Mouse (Mus musculus): Measurements from ENCODE around the gene Cnksr1. TPM values are rescaled to one million over a fixed set of nuclear protein-coding genes. Genes with fewer than 3 reads are reported as not detected.

The Cnksr1 gene
- polyA plus RNA-seq, 1 experiment: 15.8 TPM

DNA sequence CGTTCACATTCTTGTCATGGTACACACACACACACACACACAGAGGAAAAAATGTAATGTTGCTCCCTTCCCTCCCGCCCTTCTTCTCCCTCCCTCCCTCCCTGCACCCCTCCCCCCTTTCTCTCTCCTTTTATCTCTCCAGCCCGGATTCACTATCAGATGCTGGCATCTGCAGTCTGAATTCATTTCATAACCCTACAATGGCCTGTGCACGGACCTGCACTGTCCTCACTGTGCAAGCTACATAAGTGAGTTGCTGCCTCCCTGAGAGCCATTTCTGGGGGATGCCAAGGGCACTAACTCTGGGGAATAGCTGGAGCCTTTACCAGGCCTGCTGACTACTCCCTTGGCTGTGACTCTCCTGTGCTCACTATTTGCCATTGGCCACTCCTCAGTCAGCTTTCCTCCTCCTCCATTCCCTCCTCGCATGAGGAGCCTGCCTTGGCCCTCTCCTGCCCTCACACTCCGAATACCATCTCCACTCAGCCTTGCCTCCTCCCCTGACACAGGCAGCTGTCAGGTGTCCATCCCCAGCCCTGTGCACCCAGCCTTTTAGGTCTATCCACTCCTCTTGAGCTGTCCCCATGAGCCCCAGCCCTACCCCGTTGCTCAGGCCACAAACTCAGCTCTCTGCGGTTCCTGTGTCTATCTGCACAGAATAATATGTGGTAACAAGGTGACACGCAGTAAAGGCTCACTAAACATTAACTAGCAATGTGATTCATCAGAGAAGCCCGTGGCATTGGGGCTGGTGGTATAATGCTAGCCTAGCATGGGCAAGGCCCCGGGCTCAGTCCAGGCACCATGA is 15.2 kb downstream of the Cnksr1 start:
- TF ChIP-seq CTCF (IDR thresholded peaks at IDR 0.05; ENCODE audit: insufficient read depth, low read length): no peak
- no peak for TF ChIP-seq POLR2A (IDR thresholded peaks at IDR 0.05; ENCODE audit: borderline replicate concordance, extremely low read depth, low read depth, low read length)
- DNase-seq: no peak
- no peak overlapping the region for H3K4me3 ChIP-seq (replicated peaks; ENCODE audit: extremely low read depth, low read depth, low read length)
- WGBS: 53% methylated on average over 11 of the region's 11 CpGs
- H3K4me1 ChIP-seq (ENCODE audit: control insufficient read depth, insufficient read depth, low read length): no peaks in the 10 kb centered on the region

DNA sequence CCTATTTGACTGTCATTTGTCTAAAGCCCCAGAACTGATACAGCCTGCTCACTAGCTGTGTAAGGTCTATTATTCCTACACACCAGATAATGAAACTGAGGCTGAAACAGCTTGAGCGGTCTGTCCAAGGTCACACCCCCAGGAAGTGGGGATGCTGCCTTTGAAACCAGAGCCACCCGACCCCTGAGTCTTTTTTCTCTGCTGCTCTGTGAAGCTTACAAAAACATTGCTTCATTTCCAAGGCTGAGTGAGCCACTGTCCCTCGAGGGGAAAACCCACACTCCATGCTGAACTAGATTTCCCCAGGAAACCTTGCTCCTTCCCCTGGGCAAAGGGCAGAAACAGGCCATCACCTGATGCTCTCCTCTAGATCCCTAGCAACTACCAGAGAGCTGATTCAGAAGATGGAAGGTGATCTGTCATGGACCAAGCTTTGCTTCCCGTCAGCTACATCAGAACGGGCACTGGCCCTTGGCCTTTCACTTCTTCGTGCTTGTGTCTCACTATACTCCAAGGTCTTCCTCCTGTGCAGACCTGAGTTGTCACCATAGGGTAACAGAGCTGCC is 31.6 kb downstream of the Cnksr1 start:
- no peak for DNase-seq
- no peak for TF ChIP-seq POLR2A (IDR thresholded peaks at IDR 0.05; ENCODE audit: borderline replicate concordance, extremely low read depth, low read depth, low read length)
- TF ChIP-seq CTCF (IDR thresholded peaks at IDR 0.05; ENCODE audit: insufficient read depth, low read length): no peak
- Histone ChIP-seq H3K4me1 (ENCODE audit: control insufficient read depth, insufficient read depth, low read length) (no peaks in the 10 kb centered on the region), H3K4me3 (replicated peaks; ENCODE audit: extremely low read depth, low read depth, low read length) (no peak overlapping the region)
- WGBS: 43% methylated on average over 6 of the region's 6 CpGs

DNA sequence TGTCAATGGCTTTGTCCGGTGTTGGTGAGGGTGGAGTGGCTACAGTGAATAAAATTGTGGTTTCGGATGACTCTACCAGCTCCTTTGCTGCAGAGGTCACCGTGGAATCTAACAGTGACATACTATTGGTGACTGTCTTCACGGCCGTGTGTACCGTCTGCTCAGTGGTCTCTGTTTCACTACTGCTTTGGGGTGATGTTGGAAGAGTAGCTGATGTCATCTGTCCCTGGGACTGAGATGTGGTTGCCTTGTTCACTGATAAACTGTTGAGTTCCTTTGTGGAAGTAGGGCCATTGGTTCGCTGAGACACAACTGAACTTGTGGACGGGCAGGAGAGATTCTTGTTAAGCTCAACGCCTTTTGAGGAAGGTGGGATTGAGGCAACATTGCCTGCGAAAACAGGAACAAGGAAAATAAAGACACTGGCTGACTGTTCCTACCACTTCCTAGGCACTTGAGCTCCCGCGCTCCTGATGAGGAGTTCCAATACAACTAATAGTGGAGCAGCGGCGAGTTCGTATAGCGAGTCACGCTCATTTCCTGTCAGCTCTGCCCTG is 34.8 kb downstream of the Cnksr1 start:
- no peak for DNase-seq
- no peaks in the 10 kb centered on the region for H3K4me1 ChIP-seq (ENCODE audit: control insufficient read depth, insufficient read depth, low read length)
- H3K4me3 ChIP-seq (replicated peaks; ENCODE audit: extremely low read depth, low read depth, low read length): no peak overlapping the region
- WGBS: 78% methylated on average over 17 of the region's 17 CpGs
- TF ChIP-seq CTCF (IDR thresholded peaks at IDR 0.05; ENCODE audit: insufficient read depth, low read length) (no peak), POLR2A (IDR thresholded peaks at IDR 0.05; ENCODE audit: borderline replicate concordance, extremely low read depth, low read depth, low read length) (no peak)

DNA sequence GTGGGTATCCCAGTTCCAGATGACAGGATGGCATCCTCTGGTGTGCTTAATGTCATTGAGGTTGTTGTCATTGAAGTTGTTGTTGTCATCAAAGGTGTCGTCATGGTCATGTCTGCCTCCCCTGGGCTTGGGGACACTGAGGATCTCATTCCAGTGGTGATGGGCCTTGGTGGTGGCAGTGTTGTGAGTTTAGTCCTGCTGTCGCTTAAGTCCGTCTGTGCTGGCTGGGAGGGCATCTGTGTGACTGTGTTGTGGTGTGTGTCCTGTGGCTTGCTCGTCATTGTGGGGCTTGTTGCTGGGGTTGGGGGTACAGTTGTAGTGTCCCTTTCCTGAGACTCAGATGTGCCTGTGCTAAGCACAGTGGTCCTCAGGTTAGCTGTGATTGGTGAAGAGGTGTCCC is 35.3 kb downstream of the Cnksr1 start, which contains the start of gene Gm7534:
TSS of gene Gm7534 (minus strand) at position 101 of the 400 bp plus-strand sequence.
- Histone ChIP-seq H3K4me1 (ENCODE audit: control insufficient read depth, insufficient read depth, low read length) (no peaks in the 10 kb centered on the region), H3K4me3 (replicated peaks; ENCODE audit: extremely low read depth, low read depth, low read length) (no peak within 1 kb of the TSS)
- DNase-seq: no peak
- TF ChIP-seq POLR2A (IDR thresholded peaks at IDR 0.05; ENCODE audit: borderline replicate concordance, extremely low read depth, low read depth, low read length): no peak
- TF ChIP-seq CTCF (IDR thresholded peaks at IDR 0.05; ENCODE audit: insufficient read depth, low read length): no peak
- 92% methylated on average over 4 of the region's 4 CpGs for WGBS

DNA sequence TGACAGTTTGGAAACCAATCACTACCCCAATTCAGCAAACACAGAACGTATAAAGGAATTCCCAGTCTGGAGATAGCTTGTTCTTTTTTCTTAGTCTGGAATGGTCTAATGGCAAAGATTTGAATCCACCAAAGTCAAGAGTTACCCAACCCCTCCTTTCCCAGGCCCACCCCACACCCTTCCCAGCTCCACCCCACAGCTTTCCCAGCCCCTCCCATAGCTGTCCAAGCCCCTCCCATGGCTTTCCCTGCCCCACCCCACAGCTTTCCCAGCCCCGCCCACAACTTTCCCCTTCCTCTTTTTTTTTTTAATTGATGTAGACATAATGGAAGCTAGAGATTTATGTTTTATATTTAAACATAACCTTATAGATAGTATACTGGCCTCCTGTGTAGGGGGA is 38.8 kb downstream of the Cnksr1 start:
- 73% methylated on average over 2 of the region's 2 CpGs for WGBS
- Histone ChIP-seq H3K4me1 (ENCODE audit: control insufficient read depth, insufficient read depth, low read length) (no peaks in the 10 kb centered on the region), H3K4me3 (replicated peaks; ENCODE audit: extremely low read depth, low read depth, low read length) (no peak overlapping the region)
- DNase-seq: no peak
- TF ChIP-seq CTCF (IDR thresholded peaks at IDR 0.05; ENCODE audit: insufficient read depth, low read length): no peak
- no peak for TF ChIP-seq POLR2A (IDR thresholded peaks at IDR 0.05; ENCODE audit: borderline replicate concordance, extremely low read depth, low read depth, low read length)

DNA sequence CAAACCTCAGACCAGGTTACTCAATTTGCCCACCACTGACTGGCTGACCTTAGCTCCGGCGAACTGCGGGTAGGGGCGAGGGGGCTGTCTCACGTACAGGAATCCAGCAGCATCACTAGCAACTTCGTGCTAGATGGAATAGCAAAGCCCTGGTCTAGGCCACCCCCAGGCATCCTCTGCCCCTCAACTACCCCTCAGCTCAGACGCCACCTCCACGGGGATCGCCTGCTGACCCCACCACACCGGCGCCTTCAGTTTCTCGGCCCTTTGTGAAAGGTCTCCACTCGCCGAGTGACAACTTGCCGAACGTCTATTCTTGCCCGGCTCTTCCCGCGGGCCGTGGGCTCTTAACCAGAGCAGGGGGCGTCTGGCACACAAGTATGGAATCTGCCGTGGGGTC is 51.9 kb downstream of the Cnksr1 start:
- no peak for TF ChIP-seq CTCF (IDR thresholded peaks at IDR 0.05; ENCODE audit: insufficient read depth, low read length)
- no peak for TF ChIP-seq POLR2A (IDR thresholded peaks at IDR 0.05; ENCODE audit: borderline replicate concordance, extremely low read depth, low read depth, low read length)
- 2% methylated on average over 22 of the region's 22 CpGs for WGBS

DNA sequence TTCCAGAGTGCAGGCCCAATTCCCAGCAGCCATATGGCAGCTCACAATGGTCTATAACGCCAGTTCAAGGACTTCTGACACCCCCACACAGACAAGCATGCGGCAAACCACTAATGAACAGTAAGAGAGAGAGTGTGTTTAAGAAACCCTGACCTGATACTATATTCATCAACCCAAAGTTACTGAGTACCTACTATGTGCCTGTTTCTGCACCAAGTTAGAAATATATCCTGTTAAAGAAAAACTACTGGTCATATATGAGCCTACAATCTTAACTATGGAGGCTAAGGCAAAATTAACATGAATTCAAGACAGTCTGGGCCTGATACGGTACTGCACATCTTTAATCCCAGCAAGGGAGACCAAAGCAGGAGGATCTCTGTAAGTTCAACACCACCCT is 52.6 kb downstream of the Cnksr1 start:
- DNase-seq: no peak
- no peak overlapping the region for H3K4me3 ChIP-seq (replicated peaks; ENCODE audit: extremely low read depth, low read depth, low read length)
- TF ChIP-seq POLR2A (IDR thresholded peaks at IDR 0.05; ENCODE audit: borderline replicate concordance, extremely low read depth, low read depth, low read length): no peak
- no peak for TF ChIP-seq CTCF (IDR thresholded peaks at IDR 0.05; ENCODE audit: insufficient read depth, low read length)
- no peaks in the 10 kb centered on the region; the same call in 1 of the 2 replicates for H3K4me1 ChIP-seq (ENCODE audit: control insufficient read depth, insufficient read depth, low read length)
- 82% methylated on average over 3 of the region's 3 CpGs for WGBS

More for the DNA sequence above, 51.9 kb downstream of the Cnksr1 start:
- DNase-seq: no peak
- peak overlapping the region; percentile 71 for H3K4me3 ChIP-seq (replicated peaks; ENCODE audit: extremely low read depth, low read depth, low read length)
- H3K4me1 ChIP-seq (ENCODE audit: control insufficient read depth, insufficient read depth, low read length): no peaks in the 10 kb centered on the region; the same call in 1 of the 2 replicates

DNA sequence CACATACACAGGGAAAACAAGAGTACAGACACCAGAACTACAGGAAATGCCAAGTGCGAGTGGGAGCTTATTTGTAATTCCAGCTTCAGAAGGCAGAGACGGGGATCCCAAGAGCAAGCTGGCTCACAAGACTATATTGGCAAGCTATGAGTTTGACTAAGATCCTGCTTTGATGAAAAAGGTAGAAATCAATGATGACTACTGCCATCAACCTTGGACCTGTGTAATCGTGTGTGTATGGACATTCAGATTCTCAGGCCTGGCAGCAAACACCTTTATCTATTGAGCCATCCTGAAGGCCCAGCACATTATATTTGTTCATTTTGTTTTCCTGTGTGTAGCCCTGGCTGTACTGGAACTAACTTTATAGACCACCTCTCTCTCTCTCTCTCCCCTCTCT is 54.5 kb downstream of the Cnksr1 start:
- TF ChIP-seq CTCF (IDR thresholded peaks at IDR 0.05; ENCODE audit: insufficient read depth, low read length) (no peak), POLR2A (IDR thresholded peaks at IDR 0.05; ENCODE audit: borderline replicate concordance, extremely low read depth, low read depth, low read length) (no peak)
- DNase-seq: no peak
- Histone ChIP-seq H3K4me1 (ENCODE audit: control insufficient read depth, insufficient read depth, low read length) (no peaks in the 10 kb centered on the region; the same call in 1 of the 2 replicates), H3K4me3 (replicated peaks; ENCODE audit: extremely low read depth, low read depth, low read length) (no peak overlapping the region)
- WGBS: 64% methylated on average over 3 of the region's 3 CpGs

DNA sequence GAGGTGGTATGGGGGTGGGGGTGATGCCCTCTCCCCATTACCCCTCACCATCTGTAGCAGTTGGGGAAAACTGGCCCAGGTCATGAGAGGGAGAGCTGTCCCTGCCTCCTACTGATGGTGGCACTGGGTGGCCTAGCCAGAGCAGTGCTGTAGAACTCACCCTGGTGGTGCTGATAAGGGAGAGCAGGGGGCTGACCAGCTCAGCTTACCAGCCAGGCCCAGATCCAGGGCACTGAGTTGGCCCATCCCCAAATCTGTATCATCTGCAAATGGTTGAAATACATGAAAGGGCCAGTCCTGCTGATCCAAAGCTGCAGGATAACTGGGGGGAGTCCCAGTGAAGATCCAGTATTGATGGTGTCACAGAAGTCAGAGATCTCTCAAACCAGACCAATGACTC is 56.4 kb downstream of the Cnksr1 start:
- no peak for DNase-seq
- no peak overlapping the region for H3K4me3 ChIP-seq (replicated peaks; ENCODE audit: extremely low read depth, low read depth, low read length)
- TF ChIP-seq POLR2A (IDR thresholded peaks at IDR 0.05; ENCODE audit: borderline replicate concordance, extremely low read depth, low read depth, low read length) (no peak), CTCF (IDR thresholded peaks at IDR 0.05; ENCODE audit: insufficient read depth, low read length) (no peak)
- no peaks in the 10 kb centered on the region; the same call in 1 of the 2 replicates for H3K4me1 ChIP-seq (ENCODE audit: control insufficient read depth, insufficient read depth, low read length)
